Mouse (Mus musculus) megakaryocyte, embryonic 14.5 days (primary cell): ENCODE measurements around the gene Clcn6. TPM values are rescaled to one million over a fixed set of nuclear protein-coding genes. Genes with fewer than 3 reads are reported as not detected.

Experiments used
- H3K27me3 ChIP-seq: replicated peaks from 2 replicates; pipeline ENCODE3; 2012; ENCODE audit warnings: inconsistent platforms
- H3K36me3 ChIP-seq: replicated peaks from 2 replicates; pipeline ENCODE3; 2012; ENCODE audit warnings: low read length, inconsistent platforms, mixed read lengths
- H3K4me1 ChIP-seq: 2 replicates; pipeline ENCODE4 v1.6.1; 2012; ENCODE audit warnings: inconsistent platforms
- H3K4me3 ChIP-seq: replicated peaks from 2 replicates; pipeline ENCODE3; 2012; ENCODE audit warnings: moderate library complexity, mild to moderate bottlenecking, inconsistent platforms
- H3K9me3 ChIP-seq: 2 replicates; pipeline ENCODE4 v1.6.1; 2012; ENCODE audit warnings: inconsistent platforms
- FLI1 ChIP-seq: IDR thresholded peaks from 2 replicates; pipeline ENCODE4 v1.6.1; 2012; ENCODE audit warnings: low read length, inconsistent platforms, mixed read lengths
- GATA1 ChIP-seq: IDR thresholded peaks from 3 replicates; pipeline ENCODE4 v1.6.1; 2012; ENCODE audit warnings: mixed read lengths, low read length, inconsistent platforms, borderline replicate concordance
- polyA plus RNA-seq: library from polyadenylated mRNA; stranded (reverse); fragments of >175 nt; gene quantifications from 2 replicates; pipeline ENCODE4 v1.2.3, GENCODE M21; 2012; ENCODE audit warnings: low replicate concordance; ENCODE audit not compliant: insufficient read depth

Gene Clcn6
- polyA plus RNA-seq = 2.4 and 3.5 TPM in 2 replicates

DNA sequence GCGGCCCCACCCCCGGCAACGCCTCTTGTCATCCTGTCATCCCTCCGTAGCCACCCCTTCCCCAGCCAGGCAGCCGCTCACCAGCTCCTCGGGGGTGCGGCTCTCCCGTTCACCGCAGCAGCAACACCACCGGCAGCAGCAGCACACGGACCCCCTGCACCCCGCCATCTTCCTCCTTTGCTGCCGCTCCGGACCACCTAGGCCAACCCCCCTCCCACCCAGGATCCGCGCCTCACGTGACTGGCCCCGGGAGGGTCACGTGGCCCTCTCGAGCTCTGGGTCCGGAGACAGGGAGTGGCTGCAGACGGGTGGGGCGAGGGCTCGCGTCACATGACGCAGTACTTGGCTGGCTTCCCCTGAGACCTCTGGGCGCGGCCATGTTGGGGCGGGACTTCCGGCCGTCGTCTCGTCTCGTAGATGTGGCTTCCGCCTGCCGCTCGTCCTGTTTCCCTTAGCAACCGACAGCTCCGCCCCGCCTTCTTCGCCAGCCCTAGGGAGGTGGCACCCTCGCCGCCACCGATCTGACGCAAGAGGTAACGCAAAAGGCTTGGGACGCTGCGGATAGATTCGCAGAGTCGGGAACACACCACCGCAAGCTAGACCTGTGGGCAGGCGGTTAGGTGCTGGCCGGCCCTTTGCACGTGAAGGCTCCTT, at the start of gene Clcn6, which contains the start of gene Mthfr:
Clcn6 (minus strand) TSS at position 222 of the 654 bp plus-strand sequence.
Mthfr (plus strand) TSS at position 478 of the 654 bp plus-strand sequence.
- Histone ChIP-seq H3K4me1 (peaks cover 61% of the 10 kb centered on the region), H3K9me3 (no peaks in the 10 kb centered on the region), H3K4me3 (peak within 1 kb of the TSS; percentile 99), H3K27me3 (peaks cover 26% of the 10 kb centered on the region), H3K36me3 (peaks cover 31% of the 10 kb centered on the region)
- no peak for TF ChIP-seq FLI1
- no peak for TF ChIP-seq GATA1

DNA sequence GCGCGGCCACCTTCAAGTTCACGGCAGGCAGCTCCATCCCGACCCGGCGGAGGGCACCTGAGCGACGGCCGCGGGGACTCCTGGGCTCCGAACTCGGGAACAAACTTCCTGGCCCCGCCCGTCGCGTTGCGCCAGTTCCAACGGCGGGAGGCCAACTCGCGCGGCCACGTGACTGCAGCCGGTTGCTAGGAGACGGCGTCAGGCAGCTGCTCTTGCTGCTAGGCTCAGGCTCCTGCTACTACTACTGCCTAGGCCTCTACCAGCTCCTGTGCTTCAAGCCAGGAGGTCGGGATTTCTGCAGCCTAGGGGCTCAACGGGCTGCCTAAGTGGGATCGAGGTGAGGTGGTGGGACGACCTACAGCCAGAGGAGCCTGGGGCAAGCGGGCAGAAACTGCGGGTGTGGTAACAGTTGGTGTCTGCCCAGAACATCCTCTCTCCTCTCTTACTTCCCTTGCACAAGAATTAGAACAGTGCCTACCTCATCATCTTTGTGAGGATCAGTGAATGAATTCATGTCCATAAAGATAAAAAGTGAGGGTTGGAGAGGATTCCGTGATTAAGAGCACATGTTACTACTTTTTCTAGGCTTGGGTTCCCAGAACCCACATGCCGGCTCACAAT, 49.4 kb upstream of the Clcn6 start, which contains the start of gene Agtrap:
Agtrap (minus strand) TSS at position 125 of the 621 bp plus-strand sequence.
- peaks cover 20% of the 10 kb centered on the region for H3K36me3 ChIP-seq
- no peak for TF ChIP-seq GATA1
- no peak for TF ChIP-seq FLI1
- peaks cover 69% of the 10 kb centered on the region for H3K4me1 ChIP-seq
- H3K27me3 ChIP-seq = no peaks in the 10 kb centered on the region
- H3K9me3 ChIP-seq = no peaks in the 10 kb centered on the region
- peak within 1 kb of the TSS; percentile 96 for H3K4me3 ChIP-seq

DNA sequence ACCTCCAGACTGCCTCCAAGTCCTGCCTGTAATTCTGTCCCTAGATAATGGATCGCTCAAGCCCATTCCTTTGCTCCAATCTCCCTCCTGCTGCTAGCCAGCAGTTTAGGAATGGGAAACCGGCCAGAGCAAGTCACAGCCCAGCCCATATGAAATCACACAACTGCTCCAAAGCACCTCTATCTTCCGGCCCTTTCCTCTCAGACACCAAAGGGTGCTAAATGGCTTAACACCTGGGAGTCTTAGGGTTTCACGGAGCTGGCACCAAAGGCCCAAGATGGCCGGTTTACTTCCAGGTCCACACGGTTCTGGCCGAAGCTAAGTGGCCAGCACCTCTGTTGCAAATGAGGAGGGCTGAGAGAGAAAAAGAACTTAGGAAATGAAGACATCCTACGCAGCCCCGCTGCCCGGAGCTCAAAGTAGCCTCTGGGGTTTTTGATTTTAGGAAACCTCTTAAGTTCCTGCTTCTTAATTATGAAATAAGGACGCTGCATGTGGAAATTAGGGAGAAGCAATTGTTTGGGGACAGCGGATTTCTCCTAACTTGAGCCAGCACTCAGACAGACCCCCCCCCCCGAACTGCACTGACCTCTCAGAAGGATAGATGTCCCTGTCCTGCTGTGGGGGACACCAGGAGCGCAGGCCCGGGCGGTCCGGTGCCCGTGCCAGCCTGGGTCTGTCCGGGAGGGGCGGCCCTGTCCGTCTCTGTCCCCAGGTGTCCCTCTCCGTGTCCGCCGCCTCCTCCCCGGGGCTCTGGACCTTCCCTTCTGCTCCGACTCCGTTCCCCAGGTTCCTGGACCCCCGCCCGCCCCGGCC, 48.7 kb upstream of the Clcn6 start:
- Histone ChIP-seq H3K36me3 (peaks cover 27% of the 10 kb centered on the region), H3K4me3 (peak overlapping the region; percentile 96), H3K27me3 (no peaks in the 10 kb centered on the region), H3K9me3 (no peaks in the 10 kb centered on the region), H3K4me1 (peaks cover 69% of the 10 kb centered on the region)
- no peak for TF ChIP-seq GATA1
- TF ChIP-seq FLI1 = no peak

DNA sequence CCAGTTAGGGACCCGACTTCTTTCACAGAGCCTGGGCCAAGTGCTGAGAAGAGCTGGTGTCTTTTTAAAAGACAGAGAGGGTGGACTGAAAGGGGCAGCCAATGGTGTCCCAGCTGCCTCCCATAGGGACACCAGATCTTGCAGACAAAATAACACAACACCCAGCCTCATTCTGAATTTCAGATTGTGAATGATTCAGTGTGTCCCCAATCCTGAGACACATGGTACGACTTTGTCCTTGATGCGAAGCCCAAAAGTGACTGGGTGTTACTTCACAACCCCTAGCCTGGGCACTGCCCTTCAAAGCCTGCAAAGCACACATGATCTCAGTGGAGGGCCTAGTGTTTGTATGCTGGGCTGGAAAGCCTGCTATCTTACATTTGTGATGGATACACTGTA, 47.3 kb upstream of the Clcn6 start:
- H3K9me3 ChIP-seq = no peaks in the 10 kb centered on the region
- peaks cover 75% of the 10 kb centered on the region for H3K4me1 ChIP-seq
- TF ChIP-seq GATA1 = no peak
- no peak for TF ChIP-seq FLI1
- peak overlapping the region; percentile 96 for H3K4me3 ChIP-seq
- H3K36me3 ChIP-seq = peaks cover 41% of the 10 kb centered on the region
- H3K27me3 ChIP-seq = no peaks in the 10 kb centered on the region

DNA sequence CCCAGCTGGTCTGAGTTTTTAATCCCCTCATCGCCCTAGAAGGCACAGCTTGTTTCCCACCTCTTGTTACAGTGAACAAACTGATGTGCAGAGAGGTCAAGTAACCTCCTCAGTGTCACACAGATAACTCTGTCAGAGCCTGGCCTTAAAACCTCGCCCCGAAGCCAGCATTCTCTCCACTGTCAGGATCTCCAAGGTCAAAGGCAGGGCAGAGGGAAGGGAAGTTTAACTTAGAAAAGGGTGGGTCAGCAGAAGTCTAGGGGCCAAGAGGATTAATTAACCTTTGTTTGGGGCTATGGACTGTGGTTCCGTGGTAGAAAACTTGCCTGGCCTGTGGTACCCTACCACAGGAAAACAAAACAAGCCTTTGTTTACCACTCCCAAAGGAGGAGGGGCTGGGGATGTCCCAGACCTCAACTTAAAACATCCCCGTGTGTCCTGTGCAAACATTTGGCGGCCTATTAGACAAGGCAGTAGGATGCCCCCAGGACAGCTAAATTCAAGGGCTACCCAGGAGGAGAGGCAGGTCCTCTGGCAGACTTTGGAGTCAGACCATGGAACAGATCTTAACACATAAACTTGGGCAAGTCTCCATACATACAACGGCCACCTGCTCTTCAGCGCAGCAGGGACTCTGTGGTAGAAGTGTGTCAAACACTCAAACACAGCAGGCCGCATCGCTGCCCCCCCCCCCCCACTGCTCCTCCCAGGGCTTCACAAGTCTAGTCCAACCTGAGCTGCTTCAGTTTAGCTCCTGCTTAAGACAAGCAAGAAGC, 46.7 kb upstream of the Clcn6 start:
- Histone ChIP-seq H3K4me1 (peaks cover 76% of the 10 kb centered on the region), H3K9me3 (no peaks in the 10 kb centered on the region), H3K27me3 (no peaks in the 10 kb centered on the region), H3K4me3 (peak overlapping the region; percentile 96), H3K36me3 (peaks cover 47% of the 10 kb centered on the region)
- TF ChIP-seq GATA1 (no peak), FLI1 (no peak)

DNA sequence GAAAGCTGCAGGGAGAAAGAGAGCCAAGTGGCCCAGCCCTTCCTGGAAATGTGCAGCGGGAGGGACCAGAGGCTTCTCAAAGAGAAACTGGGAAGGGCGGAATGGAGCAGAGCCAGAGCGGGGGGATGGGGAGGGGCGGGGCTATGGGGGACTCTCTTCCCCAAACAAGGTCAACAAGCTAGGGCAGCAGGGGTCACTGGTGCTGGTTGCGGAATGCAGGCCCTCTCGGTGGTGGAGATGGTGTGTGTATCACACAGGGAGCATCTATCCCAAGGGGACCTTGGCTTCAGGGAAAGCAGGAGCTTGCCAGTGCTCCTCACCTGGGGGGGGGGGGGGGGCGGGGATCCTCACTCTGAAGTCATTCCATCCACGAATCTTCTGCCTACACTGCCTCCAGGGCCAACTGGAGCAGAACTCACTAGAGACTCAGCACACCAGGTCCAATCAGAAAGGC, 45.7 kb upstream of the Clcn6 start:
- Histone ChIP-seq H3K4me1 (peaks cover 85% of the 10 kb centered on the region), H3K9me3 (no peaks in the 10 kb centered on the region), H3K36me3 (peaks cover 57% of the 10 kb centered on the region), H3K4me3 (peak overlapping the region; percentile 79), H3K27me3 (no peaks in the 10 kb centered on the region)
- no peak for TF ChIP-seq FLI1
- TF ChIP-seq GATA1 = no peak

DNA sequence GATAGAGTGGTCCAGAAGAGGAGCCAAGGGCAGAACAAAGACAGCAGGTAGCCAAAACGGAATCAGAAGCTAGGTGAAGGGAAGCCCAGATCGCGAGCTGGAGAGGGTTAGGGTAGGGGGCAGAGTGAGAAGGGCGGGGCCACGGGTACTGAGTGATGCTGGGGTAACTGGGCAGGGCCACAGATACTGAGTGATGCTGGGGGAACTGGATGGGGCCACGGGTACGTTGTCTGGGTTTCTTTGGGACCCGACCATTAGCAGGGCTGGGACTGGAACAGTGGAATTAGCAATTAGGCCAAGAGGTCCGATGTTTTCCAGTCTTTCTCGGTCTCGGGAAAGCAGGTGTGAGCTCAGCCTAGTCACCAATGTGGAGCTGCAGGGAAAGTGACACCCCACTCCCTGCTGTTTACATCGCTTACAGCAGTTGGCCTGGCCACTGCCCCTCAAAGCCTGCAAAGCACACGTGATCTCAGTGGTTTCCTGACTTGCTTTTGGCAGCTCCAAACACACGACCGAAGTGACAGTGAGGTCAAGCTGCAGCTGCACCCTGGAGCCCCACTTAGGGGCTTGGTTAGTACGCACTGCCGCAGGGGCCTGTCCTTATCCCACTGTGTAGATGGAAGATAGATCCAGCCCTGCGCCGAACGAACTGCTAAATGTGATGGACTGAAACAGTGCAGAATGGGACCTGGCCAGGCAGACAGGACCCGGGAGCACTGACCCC, 44.7 kb upstream of the Clcn6 start:
- peaks cover 85% of the 10 kb centered on the region for H3K4me1 ChIP-seq
- peak overlapping the region; percentile 87 for H3K4me3 ChIP-seq
- no peaks in the 10 kb centered on the region for H3K27me3 ChIP-seq
- TF ChIP-seq GATA1 = no peak
- no peak for TF ChIP-seq FLI1
- H3K36me3 ChIP-seq = peaks cover 65% of the 10 kb centered on the region
- no peaks in the 10 kb centered on the region for H3K9me3 ChIP-seq

DNA sequence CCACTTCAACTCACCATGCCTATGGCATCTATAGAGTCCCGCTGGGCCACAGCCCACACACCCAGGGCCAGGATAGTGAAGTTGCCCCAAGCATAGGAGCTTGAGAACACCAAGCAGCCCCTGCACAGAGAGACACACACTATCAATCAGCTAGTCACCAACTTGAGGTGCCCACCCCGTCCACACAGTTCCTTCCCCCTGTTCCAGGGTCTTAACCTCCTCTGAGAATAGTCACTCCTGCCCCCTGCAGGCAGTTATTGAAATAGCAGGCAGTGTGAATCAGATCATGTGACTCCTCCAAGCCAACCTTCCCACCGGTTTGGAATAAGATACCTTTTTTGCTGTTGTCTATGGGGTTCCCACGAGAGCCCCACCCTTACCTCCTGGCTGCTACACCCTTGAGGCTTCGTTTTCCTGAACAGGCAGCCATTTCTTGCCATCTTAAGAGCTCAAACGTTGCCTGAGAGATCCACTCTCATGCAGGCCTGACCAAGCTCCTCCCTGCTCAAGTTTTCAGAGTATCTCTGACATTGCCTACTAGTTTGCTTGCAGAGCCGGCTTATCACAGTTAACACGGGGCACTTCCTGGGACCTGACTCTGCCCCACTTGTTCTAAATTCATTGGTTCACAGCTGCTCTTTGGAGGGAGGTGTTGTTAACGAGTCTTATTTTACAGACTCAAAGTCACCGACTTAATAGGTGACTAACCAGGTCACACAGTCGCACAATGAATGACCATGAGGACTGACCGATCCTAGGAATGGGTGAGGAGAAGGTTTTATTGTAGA, 43.8 kb upstream of the Clcn6 start:
- Histone ChIP-seq H3K9me3 (no peaks in the 10 kb centered on the region), H3K36me3 (peaks cover 73% of the 10 kb centered on the region), H3K4me1 (peaks cover 88% of the 10 kb centered on the region), H3K27me3 (no peaks in the 10 kb centered on the region), H3K4me3 (peak overlapping the region; percentile 87)
- TF ChIP-seq GATA1 = no peak
- TF ChIP-seq FLI1 = no peak
